Mouse (Mus musculus): ENCODE data around the gene Gm28038. TPM values are rescaled to one million over a fixed set of nuclear protein-coding genes. Genes with fewer than 3 reads are reported as not detected.

Gm28038 gene
- polyA plus RNA-seq, 1 experiment from 2014 or later = not detected

DNA sequence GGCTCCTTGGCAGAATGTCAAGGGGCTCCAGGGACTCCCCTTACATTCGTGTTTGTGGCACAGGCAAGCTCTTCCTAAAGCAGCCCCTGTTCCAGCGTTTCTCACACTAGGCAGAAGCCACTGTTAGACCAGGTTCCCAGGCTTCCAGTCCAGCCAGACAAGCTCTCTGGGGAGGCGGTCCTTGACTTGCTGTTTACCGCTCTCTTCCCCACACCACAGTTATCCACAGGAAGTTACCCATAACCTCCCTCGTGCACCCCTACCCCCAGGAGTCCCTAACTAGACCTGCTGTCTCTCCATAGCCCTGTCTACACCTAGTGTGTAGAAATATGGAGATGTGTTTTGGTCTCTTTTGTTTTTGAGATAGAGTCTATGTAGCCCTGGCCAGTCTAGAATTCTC is 27.0 kb upstream of the Gm28038 start:
- WGBS = 77% methylated on average over 5 of the region's 5 CpGs
- Histone ChIP-seq H3K4me3 (replicated peaks; ENCODE audit: low read length) (no peak overlapping the region), H3K27ac (ENCODE audit: low read length) (no peak overlapping the region), H3K36me3 (ENCODE audit: control insufficient read depth, insufficient read depth, low read length) (peaks cover 22% of the 10 kb centered on the region), H3K4me1 (ENCODE audit: control insufficient read depth, insufficient read depth, low read length) (peaks cover 21% of the 10 kb centered on the region; the same call in 1 of the 2 replicates), H3K27me3 (ENCODE audit: control insufficient read depth, insufficient read depth, low read length) (no peaks in the 10 kb centered on the region), H3K9ac (ENCODE audit: low read length) (no peak overlapping the region), H3K4me2 (ENCODE audit: low read depth, low read length) (no peak overlapping the region), H3K9me3 (replicated peaks; ENCODE audit: control insufficient read depth, low read length) (no peaks in the 10 kb centered on the region)
- no peak for ATAC-seq (ENCODE audit: insufficient read depth, low FRiP score)

- no peak for ATAC-seq (ENCODE audit: insufficient read depth, low FRiP score)
- H3K27ac ChIP-seq (ENCODE audit: low read length) = no peak overlapping the region
- H3K36me3 ChIP-seq (ENCODE audit: control insufficient read depth, insufficient read depth, low read length) = peaks cover 27% of the 10 kb centered on the region
- no peak overlapping the region for H3K9ac ChIP-seq (ENCODE audit: low read length)
- 96% methylated on average over 42 of the region's 42 CpGs for WGBS
- no peak overlapping the region for H3K4me3 ChIP-seq (replicated peaks; ENCODE audit: low read length)
- H3K9me3 ChIP-seq (replicated peaks; ENCODE audit: control insufficient read depth, low read length) = no peaks in the 10 kb centered on the region
- peaks cover 20% of the 10 kb centered on the region; the same call in 1 of the 2 replicates for H3K4me1 ChIP-seq (ENCODE audit: control insufficient read depth, insufficient read depth, low read length)
- H3K27me3 ChIP-seq (ENCODE audit: control insufficient read depth, insufficient read depth, low read length) = no peaks in the 10 kb centered on the region
- no peak overlapping the region for H3K4me2 ChIP-seq (ENCODE audit: low read depth, low read length)
Measured at GRCm38 (mm10) chr2:30255631-30256395, 25.0 kb upstream of the Gm28038 start.

- Histone ChIP-seq H3K9me3 (replicated peaks; ENCODE audit: control insufficient read depth, low read length) (no peaks in the 10 kb centered on the region), H3K27ac (ENCODE audit: low read length) (no peak overlapping the region), H3K4me2 (ENCODE audit: low read depth, low read length) (no peak overlapping the region), H3K4me1 (ENCODE audit: control insufficient read depth, insufficient read depth, low read length) (peaks cover 15% of the 10 kb centered on the region; the same call in 1 of the 2 replicates), H3K9ac (ENCODE audit: low read length) (no peak overlapping the region), H3K27me3 (ENCODE audit: control insufficient read depth, insufficient read depth, low read length) (no peaks in the 10 kb centered on the region), H3K4me3 (replicated peaks; ENCODE audit: low read length) (no peak overlapping the region), H3K36me3 (ENCODE audit: control insufficient read depth, insufficient read depth, low read length) (peaks cover 28% of the 10 kb centered on the region)
- ATAC-seq (ENCODE audit: insufficient read depth, low FRiP score) = no peak
- WGBS = 93% methylated on average over 30 of the region's 30 CpGs
Measured at GRCm38 (mm10) chr2:30256616-30257350, 24.1 kb upstream of the Gm28038 start.

- no peak overlapping the region for H3K27ac ChIP-seq (ENCODE audit: low read length)
- 75% methylated on average over 7 of the region's 7 CpGs for WGBS
Measured at GRCm38 (mm10) chr2:30257699-30258460, 23.0 kb upstream of the Gm28038 start.

GRCm38 (mm10) chr2:30258600-30258999 is 22.2 kb upstream of the Gm28038 start:
- Histone ChIP-seq H3K4me2 (ENCODE audit: low read depth, low read length) (no peak overlapping the region), H3K9ac (ENCODE audit: low read length) (0 out of 2 replicates have a peak overlapping the region, but pooled peaks have one; percentile 11), H3K9me3 (replicated peaks; ENCODE audit: control insufficient read depth, low read length) (no peaks in the 10 kb centered on the region), H3K27me3 (ENCODE audit: control insufficient read depth, insufficient read depth, low read length) (no peaks in the 10 kb centered on the region), H3K4me1 (ENCODE audit: control insufficient read depth, insufficient read depth, low read length) (peaks cover 5% of the 10 kb centered on the region; the same call in 1 of the 2 replicates), H3K36me3 (ENCODE audit: control insufficient read depth, insufficient read depth, low read length) (peaks cover 28% of the 10 kb centered on the region), H3K4me3 (replicated peaks; ENCODE audit: low read length) (no peak overlapping the region), H3K27ac (ENCODE audit: low read length) (peak overlapping the region; percentile 17; the same call in 1 of the 2 replicates)
- ATAC-seq (ENCODE audit: insufficient read depth, low FRiP score) = peak; percentile 33; the same call in 1 of the 2 replicates
- 56% methylated on average over 4 of the region's 4 CpGs for WGBS

More at GRCm38 (mm10) chr2:30257699-30258460, 23.0 kb upstream of the Gm28038 start:
- ATAC-seq (ENCODE audit: insufficient read depth, low FRiP score) = no peak
- H3K4me1 ChIP-seq (ENCODE audit: control insufficient read depth, insufficient read depth, low read length) = peaks cover 5% of the 10 kb centered on the region; the same call in 1 of the 2 replicates
- H3K27me3 ChIP-seq (ENCODE audit: control insufficient read depth, insufficient read depth, low read length) = no peaks in the 10 kb centered on the region
- H3K4me3 ChIP-seq (replicated peaks; ENCODE audit: low read length) = no peak overlapping the region
- H3K9ac ChIP-seq (ENCODE audit: low read length) = no peak overlapping the region
- no peaks in the 10 kb centered on the region for H3K9me3 ChIP-seq (replicated peaks; ENCODE audit: control insufficient read depth, low read length)
- peaks cover 28% of the 10 kb centered on the region for H3K36me3 ChIP-seq (ENCODE audit: control insufficient read depth, insufficient read depth, low read length)
- H3K4me2 ChIP-seq (ENCODE audit: low read depth, low read length) = no peak overlapping the region

DNA sequence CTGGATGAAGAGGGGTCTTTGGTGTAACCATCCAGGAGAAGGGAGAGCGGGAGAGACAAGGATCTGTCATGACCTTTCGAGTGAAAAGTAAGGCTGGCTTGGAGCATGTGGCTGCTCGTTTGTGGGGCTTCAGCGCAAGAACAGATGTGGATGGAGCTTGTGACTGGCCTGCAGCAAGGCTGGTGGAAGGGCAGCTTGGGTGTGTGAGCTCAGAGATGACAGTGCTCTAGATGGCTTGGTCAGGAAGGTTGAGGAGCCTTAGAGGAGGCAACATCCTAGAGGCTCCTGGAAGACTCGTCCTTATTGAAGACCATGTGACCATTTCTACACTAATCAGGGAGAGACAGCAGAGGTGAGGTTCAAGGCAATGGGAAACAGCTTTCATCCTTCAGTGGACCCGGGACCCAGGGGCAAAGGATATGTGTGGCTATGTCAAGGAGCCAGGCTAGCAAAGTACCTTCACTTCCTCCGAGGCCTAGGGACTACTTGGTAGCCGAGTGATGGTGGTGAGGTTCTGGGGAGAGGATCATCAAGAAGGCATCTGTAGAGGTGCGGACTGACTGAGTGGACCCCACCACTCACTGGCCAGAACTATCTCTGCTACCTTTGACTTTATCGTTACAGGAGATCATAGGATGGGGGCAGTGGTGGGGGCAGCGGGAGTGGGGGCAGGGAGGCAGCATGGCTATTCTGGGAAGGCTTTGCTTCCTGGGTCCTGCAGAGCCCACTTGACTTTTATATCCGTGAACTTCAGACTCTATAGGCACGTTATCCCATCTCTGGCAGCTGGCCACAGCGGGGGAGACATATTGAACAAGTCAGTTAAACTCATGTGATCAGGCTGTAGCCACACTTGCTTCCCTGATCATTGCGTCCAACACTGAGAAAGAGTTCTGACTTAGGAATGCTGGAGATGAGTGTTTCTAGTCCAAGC is 21.4 kb upstream of the Gm28038 start:
- Histone ChIP-seq H3K27ac (ENCODE audit: low read length) (0 out of 2 replicates have a peak overlapping the region, but pooled peaks have one; percentile 17), H3K27me3 (ENCODE audit: control insufficient read depth, insufficient read depth, low read length) (no peaks in the 10 kb centered on the region), H3K9me3 (replicated peaks; ENCODE audit: control insufficient read depth, low read length) (no peaks in the 10 kb centered on the region), H3K4me3 (replicated peaks; ENCODE audit: low read length) (no peak overlapping the region), H3K4me2 (ENCODE audit: low read depth, low read length) (no peak overlapping the region), H3K9ac (ENCODE audit: low read length) (no peak overlapping the region), H3K4me1 (ENCODE audit: control insufficient read depth, insufficient read depth, low read length) (peaks cover 7% of the 10 kb centered on the region), H3K36me3 (ENCODE audit: control insufficient read depth, insufficient read depth, low read length) (peaks cover 28% of the 10 kb centered on the region)
- 85% methylated on average over 15 of the region's 15 CpGs for WGBS
- no peak for ATAC-seq (ENCODE audit: insufficient read depth, low FRiP score)

DNA sequence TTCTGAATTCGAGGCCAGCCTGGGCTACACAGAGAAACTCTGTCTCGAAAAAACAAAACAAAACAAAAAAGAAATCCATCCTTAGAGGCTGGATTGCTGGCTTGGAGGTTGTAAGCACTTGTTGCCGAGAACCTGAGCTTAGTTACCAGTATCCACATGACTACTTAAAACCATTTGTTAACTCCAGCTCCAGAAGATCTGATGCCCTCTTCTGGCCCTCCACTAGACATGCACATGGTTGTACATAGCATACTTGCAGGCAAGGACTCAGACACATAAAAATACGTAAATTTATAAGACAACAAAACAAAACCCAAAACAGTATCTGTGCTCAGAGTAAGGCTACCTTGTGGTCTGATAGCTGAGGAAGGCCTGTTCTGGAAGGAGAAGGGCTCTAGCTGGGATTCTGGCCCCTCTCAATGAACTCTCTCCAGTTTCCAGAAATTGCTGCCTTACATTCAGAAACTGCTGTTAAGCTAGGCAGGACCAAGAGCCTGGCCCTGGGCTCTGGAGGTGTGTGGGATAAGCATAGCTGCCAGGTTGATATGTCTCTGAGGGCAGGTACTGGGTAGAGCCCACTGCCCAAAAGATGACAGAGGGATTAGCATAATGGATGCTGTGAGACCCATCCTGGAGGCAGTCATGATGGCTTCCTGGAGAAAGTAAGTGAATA is 19.6 kb upstream of the Gm28038 start:
- ATAC-seq (ENCODE audit: insufficient read depth, low FRiP score) = no peak
- no peak overlapping the region for H3K9ac ChIP-seq (ENCODE audit: low read length)
- H3K27ac ChIP-seq (ENCODE audit: low read length) = no peak overlapping the region
- peaks cover 25% of the 10 kb centered on the region for H3K4me1 ChIP-seq (ENCODE audit: control insufficient read depth, insufficient read depth, low read length)
- no peak overlapping the region for H3K4me2 ChIP-seq (ENCODE audit: low read depth, low read length)
- H3K27me3 ChIP-seq (ENCODE audit: control insufficient read depth, insufficient read depth, low read length) = no peaks in the 10 kb centered on the region
- H3K36me3 ChIP-seq (ENCODE audit: control insufficient read depth, insufficient read depth, low read length) = peaks cover 17% of the 10 kb centered on the region
- H3K4me3 ChIP-seq (replicated peaks; ENCODE audit: low read length) = no peak overlapping the region
- WGBS = 83% methylated on average over 4 of the region's 4 CpGs
- H3K9me3 ChIP-seq (replicated peaks; ENCODE audit: control insufficient read depth, low read length) = no peaks in the 10 kb centered on the region
